Mouse (Mus musculus): ENCODE measurements around the gene Oser1. TPM values are rescaled to one million over a fixed set of nuclear protein-coding genes. Genes with fewer than 3 reads are reported as not detected.

Oser1 gene
- total RNA-seq, 2 experiments from 2014 or later: 98.4 to 107 TPM

GRCm38 (mm10) chr2:163410211-163410610 is 14.3 kb downstream of the Oser1 start:
- ATAC-seq (ENCODE audit: poor library complexity, severe bottlenecking): no peak

DNA sequence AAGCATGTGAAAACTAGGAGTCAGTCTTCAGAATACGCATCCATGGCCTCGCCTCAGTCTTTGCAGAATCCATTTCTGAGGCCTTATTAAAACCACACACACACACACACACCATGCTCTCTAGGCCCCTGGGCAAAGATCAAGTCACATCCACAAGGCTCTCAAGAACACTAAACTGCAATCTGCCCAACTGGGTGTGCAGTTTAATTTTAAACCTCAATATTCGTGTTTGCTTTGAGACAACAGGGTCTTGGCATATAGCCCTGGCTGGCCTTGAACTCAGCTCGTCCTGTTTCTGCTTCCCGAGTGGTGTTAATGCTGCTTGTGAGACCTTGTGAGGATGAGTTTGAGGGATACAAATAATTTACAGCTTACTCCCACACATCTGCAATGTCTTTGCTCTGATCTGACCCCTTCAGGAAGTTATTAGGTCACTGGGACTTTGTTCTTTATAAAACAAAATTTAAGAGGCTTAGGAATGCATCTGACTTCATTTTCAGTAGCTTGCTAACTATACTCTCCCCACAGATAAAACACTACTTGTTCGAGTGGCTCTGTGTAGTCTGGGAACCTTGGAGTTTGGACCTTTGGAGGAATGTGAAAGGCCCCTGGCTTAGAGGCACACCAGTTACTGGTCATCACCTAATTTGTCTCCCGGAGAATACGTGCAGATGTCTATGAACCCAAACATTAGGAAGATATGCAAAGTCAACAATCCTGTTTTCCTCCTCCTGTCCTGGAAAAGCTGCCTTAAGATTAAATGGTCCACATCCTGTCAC is 20.3 kb downstream of the Oser1 start:
- no peak for ATAC-seq (ENCODE audit: poor library complexity, severe bottlenecking)

GRCm38 (mm10) chr2:163401221-163401620 is 23.3 kb downstream of the Oser1 start:
- ATAC-seq (ENCODE audit: poor library complexity, severe bottlenecking): peak; percentile 98

- ATAC-seq (ENCODE audit: poor library complexity, severe bottlenecking): no peak
These were observed 25.3 kb downstream of the Oser1 start for GRCm38 (mm10) chr2:163399222-163399621.

DNA sequence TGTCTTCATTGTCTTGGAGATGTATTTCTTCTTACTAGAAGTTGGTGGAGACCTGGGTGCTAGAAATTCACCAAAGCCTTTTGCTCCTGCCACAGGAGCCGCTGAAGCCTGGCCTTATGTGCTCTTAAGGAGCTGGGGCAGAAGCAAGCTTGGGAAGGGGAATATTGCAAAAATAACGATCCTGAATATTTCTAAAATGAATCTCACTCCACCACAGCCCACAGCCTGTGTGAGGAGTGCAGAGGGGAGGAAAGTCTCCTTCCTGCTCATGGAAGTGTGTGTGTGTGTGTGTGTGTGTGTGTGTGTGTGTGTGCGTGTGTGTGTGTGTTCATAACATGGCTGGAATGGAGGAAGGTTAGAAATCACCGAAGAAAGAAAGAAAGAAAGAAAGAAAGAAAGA is 25.7 kb downstream of the Oser1 start:
- no peak for ATAC-seq (ENCODE audit: poor library complexity, severe bottlenecking)

DNA sequence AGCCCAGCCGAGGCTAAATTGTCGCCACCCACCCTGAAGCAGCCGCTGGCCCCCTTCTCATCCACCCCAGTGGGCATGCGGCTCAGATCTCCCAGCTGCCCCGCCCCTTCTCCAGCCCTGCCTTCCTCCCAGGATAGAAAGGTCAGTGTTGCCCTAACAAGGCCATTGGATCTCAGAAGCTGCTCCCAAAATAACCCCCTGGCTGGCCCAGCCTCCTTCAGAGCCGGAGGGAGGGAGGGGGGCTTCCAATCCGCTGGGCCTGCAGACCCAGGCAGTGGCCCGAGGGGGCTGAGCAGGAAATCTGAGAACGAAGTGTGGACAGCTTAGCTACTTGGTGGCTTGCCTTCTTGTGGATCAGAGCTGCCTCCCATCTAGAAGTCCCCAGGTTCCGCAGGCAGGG is 26.6 kb downstream of the Oser1 start, which contains the start of gene Jph2:
Gene Jph2 (minus strand): TSS at position 89 of the 400 bp plus-strand sequence.
- ATAC-seq (ENCODE audit: poor library complexity, severe bottlenecking): no peak

DNA sequence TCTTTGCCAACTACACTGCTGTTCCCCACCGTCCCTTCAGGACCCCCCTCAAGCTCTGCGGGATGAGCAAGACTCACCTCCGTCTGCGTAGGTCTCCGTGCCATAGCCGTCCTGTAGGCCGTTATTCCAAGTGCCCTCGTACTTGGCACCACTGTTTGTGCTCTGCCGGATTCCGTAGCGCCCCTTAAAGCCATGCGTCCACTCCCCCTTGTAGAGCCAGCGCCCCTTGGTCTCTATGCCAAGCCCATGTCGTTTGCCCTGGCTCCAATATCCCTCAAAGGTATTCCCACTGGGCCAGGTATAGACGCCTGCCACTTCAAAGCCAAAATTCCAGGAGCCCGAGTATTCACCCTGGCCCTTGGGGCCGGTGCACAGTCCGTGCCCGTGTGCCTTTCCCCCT is 27.4 kb downstream of the Oser1 start:
- no peak for ATAC-seq (ENCODE audit: poor library complexity, severe bottlenecking)

GRCm38 (mm10) chr2:163394977-163395376 is 29.5 kb downstream of the Oser1 start:
- no peak for ATAC-seq (ENCODE audit: poor library complexity, severe bottlenecking)

DNA sequence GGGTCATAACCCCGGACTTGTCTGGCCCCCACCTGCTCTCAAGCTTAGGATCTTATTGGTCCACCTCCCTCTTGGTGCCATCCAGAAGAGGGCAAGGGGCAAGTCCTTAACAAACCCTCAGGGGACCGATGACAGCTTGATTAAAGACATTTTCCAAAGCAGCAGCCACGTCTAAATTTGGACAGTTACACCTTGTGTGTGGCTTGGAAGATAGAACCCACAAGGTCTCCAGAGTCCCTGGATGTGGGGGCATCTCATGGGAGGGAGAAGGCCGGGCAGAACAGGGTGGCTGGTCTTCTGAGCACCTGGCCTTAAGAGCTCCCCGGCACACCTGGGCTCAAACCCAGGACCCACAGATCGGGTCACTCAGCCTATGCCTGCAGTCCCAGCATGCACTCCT is 30.5 kb downstream of the Oser1 start:
- ATAC-seq (ENCODE audit: poor library complexity, severe bottlenecking): no peak

DNA sequence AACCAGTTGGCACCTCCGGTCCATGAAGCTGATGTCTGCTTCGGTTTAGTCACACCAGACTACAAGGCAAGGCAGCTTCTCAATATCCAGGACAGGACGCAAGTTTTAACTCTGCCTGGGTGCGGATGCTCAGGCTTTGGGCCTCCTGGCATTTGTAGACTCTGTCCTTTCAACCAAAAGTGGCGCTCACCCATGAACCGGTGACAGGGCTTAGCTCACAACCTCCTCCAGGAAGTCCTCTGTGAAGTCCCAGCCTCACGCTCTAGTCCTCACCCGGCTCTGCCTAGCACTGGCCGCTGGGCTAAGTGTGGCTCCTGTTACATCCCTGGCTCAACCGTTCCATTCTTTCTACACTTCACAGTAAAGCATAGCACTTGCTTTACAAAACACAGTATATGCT is 31.3 kb downstream of the Oser1 start:
- ATAC-seq (ENCODE audit: poor library complexity, severe bottlenecking): no peak

DNA sequence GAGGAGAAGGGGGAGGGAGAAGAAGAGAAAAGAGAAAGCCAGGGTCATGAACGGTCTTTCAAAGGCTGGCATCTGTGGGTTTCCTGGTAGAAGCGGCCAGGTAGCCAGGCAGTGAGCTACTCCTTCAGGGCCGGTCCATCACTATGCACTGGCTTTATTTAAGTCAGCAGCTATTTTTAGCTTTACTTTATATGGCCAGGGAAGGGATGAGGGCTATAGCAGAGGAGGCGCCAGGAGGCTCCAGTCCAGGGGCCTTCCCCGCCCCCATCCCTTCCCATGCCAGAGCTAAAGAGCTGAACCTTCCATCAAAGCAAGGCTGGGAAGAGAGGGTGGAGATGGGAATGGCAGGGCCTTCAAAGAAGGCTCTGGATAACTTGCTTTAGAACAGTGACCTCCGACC is 32.1 kb downstream of the Oser1 start:
- no peak for ATAC-seq (ENCODE audit: poor library complexity, severe bottlenecking)

- no peak for ATAC-seq (ENCODE audit: poor library complexity, severe bottlenecking)
These were observed 37.9 kb downstream of the Oser1 start for GRCm38 (mm10) chr2:163386423-163387190.

GRCm38 (mm10) chr2:163385126-163385525 is 39.4 kb downstream of the Oser1 start:
- ATAC-seq (ENCODE audit: poor library complexity, severe bottlenecking): no peak

GRCm38 (mm10) chr2:163381246-163381645 is 43.3 kb downstream of the Oser1 start:
- ATAC-seq (ENCODE audit: poor library complexity, severe bottlenecking): no peak

GRCm38 (mm10) chr2:163379366-163379765 is 45.1 kb downstream of the Oser1 start:
- ATAC-seq (ENCODE audit: poor library complexity, severe bottlenecking): no peak

- no peak for ATAC-seq (ENCODE audit: poor library complexity, severe bottlenecking)
These were observed 48.4 kb downstream of the Oser1 start for GRCm38 (mm10) chr2:163376082-163376481.

GRCm38 (mm10) chr2:163375468-163375867 is 49.0 kb downstream of the Oser1 start:
- no peak for ATAC-seq (ENCODE audit: poor library complexity, severe bottlenecking)

GRCm38 (mm10) chr2:163372627-163373026 is 51.9 kb downstream of the Oser1 start:
- no peak for ATAC-seq (ENCODE audit: poor library complexity, severe bottlenecking)

DNA sequence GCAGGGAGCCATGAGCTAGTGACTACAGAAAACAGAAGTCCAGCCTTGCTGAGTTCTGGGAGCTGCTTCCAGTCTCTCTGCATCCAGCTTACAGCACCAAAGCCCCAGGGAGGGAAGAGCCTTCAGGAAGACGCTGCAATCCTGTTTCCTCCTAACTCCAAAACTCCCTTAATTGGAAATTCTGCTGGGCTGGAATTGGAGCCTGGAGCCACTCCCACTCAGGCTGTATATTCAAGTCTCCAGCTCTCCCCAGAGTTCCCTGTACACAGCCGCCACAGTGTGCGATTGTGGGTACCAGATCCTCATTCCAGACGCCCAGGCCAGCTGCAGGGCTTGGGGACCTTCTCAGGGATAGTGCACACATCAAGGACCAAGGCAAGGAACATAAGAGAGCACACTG is 54.3 kb downstream of the Oser1 start:
- no peak for ATAC-seq (ENCODE audit: poor library complexity, severe bottlenecking)

GRCm38 (mm10) chr2:163364785-163365541 is 59.5 kb downstream of the Oser1 start:
- ATAC-seq (ENCODE audit: poor library complexity, severe bottlenecking): no peak

All from megakaryocyte, adult 5-6 weeks (primary cell).